Mouse (Mus musculus) spleen, postnatal 36 days (tissue): ENCODE measurements at regions not wholly inside any gene's neighbourhood (a gene's known extent, or its start where the extent isn't known, plus 50 kb on each side); places are given as distances from the start of the nearest gene placed in this dataset.

Experiments
- DNase-seq, 2 experiments: peaks; one replicate each; pipeline ENCODE4 v3.0.0; 2022; ENCODE audit warnings: low spot score in 2 of 2, mixed read lengths in 1 of 2

DNA sequence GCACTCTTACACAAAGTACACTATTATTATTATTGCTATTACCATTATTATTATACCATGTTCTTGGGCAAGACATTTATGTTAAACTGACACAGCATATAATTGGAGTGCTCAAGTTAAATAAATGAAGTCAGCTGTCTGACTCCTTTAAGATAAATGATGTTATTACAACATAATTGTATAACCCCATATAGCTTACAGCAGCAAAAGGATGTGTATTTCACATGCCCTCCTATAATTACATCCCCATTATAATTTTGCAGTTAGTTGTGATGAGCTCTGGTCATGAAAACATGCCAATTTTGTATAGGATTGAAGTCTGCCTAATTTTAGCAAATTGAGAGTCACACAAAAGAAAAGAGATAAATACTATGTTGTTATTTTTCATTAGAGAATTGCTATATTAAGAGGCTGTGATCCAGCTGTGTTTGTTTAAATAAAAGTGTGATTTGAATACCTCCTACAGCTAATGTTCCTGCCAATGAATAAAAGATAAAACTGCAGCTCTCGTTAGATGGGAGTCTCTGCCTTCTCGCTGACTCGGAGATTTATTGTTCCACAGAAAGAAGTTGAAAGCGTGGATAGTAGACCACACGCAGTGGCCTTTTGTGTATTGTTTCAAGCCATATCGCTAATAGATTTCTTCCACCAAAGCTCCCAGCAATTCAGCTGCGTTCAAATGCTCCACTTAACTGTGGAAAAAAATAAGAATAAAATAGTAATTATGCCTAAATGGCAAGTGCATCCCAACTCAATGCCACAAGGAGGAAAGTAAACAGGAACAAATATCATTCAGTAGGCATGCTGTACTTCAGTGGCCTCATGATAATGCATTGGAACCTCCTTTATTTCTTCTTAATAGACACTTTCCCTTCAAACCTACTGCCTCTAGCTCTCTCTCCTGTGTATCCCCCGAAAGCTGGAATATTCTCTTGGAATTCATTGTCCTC lies 194.9 kb upstream of the Gm10192 start:
- DNase-seq = no peak

DNA sequence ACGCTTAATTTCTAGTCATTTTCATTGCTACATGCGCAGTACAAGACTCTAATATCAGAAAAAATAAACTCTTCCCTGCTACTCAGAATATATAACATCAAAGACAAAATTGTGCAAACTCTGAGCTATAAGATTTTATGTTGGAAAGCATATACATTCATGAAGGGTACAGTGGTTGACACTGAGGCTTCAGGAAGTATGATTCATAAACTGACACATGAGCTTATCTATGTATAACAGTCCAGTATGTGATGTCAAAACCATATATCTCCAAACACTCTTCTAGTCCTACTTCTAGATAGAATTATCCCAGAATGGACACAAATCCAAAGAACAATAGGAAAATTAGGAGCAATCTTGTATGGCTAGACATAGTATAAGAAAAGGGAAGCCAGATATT lies 177.5 kb upstream of the Gm10192 start:
- no peak for DNase-seq

DNA sequence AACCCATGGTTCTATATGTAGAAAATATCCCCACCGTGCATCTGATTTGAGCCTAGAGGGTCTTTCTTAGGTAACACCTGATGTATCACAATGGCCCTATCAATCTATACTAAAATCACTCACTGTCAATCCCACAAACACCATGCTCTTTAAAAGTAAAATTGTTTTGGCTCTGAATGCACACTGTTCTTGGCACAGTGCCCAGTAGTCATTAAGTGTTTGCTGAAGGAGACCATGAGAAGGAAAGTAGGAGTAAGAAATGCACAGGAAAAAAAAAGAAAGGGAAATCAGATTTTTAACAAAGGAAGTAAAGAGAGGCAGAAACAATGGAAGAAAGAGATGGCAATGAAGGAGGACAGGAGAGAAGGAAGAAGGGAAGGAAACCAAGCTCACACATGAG lies 175.0 kb upstream of the Gm10192 start:
- no peak for DNase-seq

DNA sequence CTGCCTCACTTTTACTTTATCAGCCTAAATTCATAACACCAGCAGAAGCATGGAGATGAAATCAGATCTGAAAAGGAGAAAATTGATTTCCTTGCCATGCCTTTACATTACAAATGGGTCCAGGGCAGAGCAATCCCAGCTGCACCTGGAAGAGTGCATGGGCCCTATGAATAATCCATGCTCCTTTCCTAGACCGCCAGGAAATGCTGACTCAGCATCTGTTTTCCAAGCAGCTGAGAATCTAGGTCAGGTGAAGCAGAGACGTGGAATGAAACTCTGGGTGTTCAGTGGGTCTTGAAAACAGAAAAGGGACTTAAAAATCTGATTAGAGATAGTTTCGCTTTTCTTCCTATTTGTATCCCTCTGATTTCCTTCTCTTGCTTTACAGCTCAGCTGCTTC lies 163.8 kb upstream of the Gm10192 start:
- DNase-seq = no peak

DNA sequence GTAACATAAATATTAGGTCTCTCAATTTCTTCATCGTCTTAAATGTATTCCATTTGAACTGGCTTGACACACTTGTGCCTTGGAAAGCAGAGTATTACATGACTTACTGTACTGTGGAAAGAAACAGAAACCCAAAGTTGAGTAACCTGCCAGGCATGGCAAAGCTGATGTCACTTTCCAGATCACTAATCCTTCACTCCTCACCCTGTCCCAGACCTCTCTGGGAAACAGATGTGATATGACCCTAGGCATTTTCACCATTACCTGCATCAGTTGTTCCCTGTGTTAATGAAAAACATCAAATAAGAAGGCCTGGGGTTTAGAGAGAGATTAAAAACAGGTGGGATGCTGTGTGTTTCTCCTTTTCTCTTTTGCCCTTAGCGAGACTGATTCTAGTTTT lies 161.4 kb upstream of the Gm10192 start:
- DNase-seq = no peak

DNA sequence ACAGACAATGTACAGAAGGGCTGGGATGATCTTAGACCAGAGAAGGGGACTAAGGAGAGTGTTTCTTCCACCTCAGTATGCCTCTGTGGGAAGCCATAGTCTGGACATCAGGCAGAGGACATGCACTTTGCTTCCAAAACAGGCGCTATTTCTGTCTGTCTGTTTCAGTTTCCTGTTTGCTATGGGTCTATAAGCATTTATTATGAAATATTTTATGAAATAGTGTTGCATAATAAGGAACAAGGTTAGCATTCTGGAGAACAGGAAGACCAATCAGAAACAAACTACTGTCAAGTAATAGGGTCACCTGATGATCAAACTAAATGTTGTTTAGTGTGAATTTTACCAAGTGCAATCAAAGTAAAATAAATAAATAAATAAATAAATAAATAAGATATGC lies 160.4 kb upstream of the Gm10192 start:
- DNase-seq = no peak
